ENCODE assay signal across 9 mouse cellular contexts in the genomic region with DNA sequence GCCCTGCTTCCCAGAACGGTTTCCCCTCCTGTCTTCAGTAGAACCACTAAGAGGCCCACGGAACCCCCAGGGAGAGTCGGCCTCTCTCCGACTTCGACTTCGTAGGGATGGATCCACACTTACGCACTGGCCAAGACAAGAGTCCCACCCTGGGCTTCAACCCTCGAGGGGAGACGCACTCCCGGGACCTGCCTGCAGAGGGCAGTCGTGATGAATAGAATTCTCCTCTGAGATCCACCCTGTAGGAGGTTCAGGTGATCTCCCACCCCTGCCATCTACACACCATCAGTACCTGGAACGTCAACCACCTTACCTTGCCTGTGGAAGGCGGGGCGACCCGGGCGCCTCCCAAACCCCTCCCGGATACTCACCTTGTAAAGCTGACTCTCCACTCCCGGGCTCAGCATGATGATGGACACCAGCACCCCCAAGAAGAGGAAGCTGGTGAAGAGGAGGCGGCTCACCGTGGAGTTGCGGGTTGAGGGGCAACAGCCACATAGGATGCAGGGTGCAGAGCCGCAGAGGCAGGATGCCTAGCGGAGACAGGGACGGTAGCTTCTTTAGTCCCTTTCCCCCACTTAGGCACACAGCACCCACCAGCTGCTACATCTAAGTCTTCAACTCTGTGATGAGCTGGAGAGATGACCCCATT. TPM values are rescaled to one million over a fixed set of nuclear protein-coding genes. Genes with fewer than 3 reads are reported as not detected.
DNase-seq lines count a peak whose midpoint lies in the region; ATAC-seq and TF ChIP-seq lines count a peak whose summit lies in the region.
"Had no signal": no experiment of that assay in that cellular context is flagged by ENCODE, and none has a peak within 500 bp of the region (broad histone marks: within the 10 kb centered on the region; RNA-seq: fewer than 3 reads in every experiment).

No protein-coding gene starts in this region.

- H3K79me2 ChIP-seq in CH12.LX (replicated peaks; ENCODE audit: control insufficient read depth, extremely low read depth, insufficient read depth, poor library complexity, severe bottlenecking): no peaks in the 10 kb centered on the region

- TF ChIP-seq EP300 in CH12.LX (IDR thresholded peaks at IDR 0.05; ENCODE audit: low read length): no peak

- H3K9me3 ChIP-seq in CH12.LX (replicated peaks; ENCODE audit: low read length): peaks cover 5% of the 10 kb centered on the region
- no peaks in the 10 kb centered on the region for H3K9me3 ChIP-seq in embryonic facial prominence, embryonic 10.5 days
- H3K9me3 ChIP-seq in lung, embryonic 15.5 days: no peaks in the 10 kb centered on the region

- H3K4me1 ChIP-seq in CH12.LX (ENCODE audit: control insufficient read depth in 1 of 2, insufficient read depth in 2 of 2): peaks cover 6 to 8% of the 10 kb centered on the region in 2 experiments
- H3K4me1 ChIP-seq in embryonic facial prominence, embryonic 10.5 days: peaks cover 36% of the 10 kb centered on the region
- peaks cover 4% of the 10 kb centered on the region; the same call in 1 of the 2 replicates for H3K4me1 ChIP-seq in lung, embryonic 15.5 days

- H3K36me3 ChIP-seq in CH12.LX (replicated peaks in 1 of 2; ENCODE audit: control insufficient read depth in 1 of 2, insufficient read depth in 1 of 2, low read length in 1 of 2): no peaks in the 10 kb centered on the region
- H3K36me3 ChIP-seq in embryonic facial prominence, embryonic 10.5 days (replicated peaks): peaks cover 41% of the 10 kb centered on the region
- no peaks in the 10 kb centered on the region for H3K36me3 ChIP-seq in lung, embryonic 15.5 days

- dilution Hi-C loops in CH12.LX (cut with MboI; ENCODE audit: extremely low pct_ligation_motif_present, extremely low pct_unique_long_range_greater_than_20kb, low sequenced_read_pairs): no loop called here

- no peak overlapping the region for H3K27ac ChIP-seq in CH12.LX (ENCODE audit: insufficient read depth, low read depth)
- H3K27ac ChIP-seq in embryonic facial prominence, embryonic 10.5 days (replicated peaks): no peak overlapping the region; the same call in 1 of the 2 replicates
- H3K27ac ChIP-seq in lung, embryonic 15.5 days: no peak overlapping the region

- in situ Hi-C loops in CH12.LX (cut with MboI; ENCODE audit: low pct_ligation_motif_present, low pct_unique_long_range_greater_than_20kb, low sequenced_read_pairs): no loop called here

- TF ChIP-seq RAD21 in CH12.LX (IDR thresholded peaks at IDR 0.05; ENCODE audit: low read depth, low read length): peak; percentile 38

- 27% methylated on average over 24 of the region's 24 CpGs for WGBS in embryonic facial prominence, embryonic 10.5 days
- 21% methylated on average over 24 of the region's 24 CpGs for WGBS in lung, embryonic 15.5 days

- TF ChIP-seq POLR2A in CH12.LX (IDR thresholded peaks at IDR 0.05; ENCODE audit: low read depth, low read length): no peak

- H3K4me3 ChIP-seq in CH12.LX (replicated peaks in 1 of 3; ENCODE audit: low read depth in 2 of 3, low read length in 2 of 3, poor library complexity in 1 of 3): no peak overlapping the region
- H3K4me3 ChIP-seq in embryonic facial prominence, embryonic 10.5 days: peak overlapping the region; percentile 13; the same call in 1 of the 2 replicates
- no peak overlapping the region for H3K4me3 ChIP-seq in lung, embryonic 15.5 days

- peak overlapping the region; percentile 73 for H3K4me2 ChIP-seq in CH12.LX (ENCODE audit: insufficient read depth, low read depth, poor library complexity, severe bottlenecking)
- no peak overlapping the region for H3K4me2 ChIP-seq in lung, embryonic 15.5 days

- H3K27me3 ChIP-seq in CH12.LX (replicated peaks): peaks cover 77% of the 10 kb centered on the region
- peaks cover 36% of the 10 kb centered on the region for H3K27me3 ChIP-seq in embryonic facial prominence, embryonic 10.5 days (replicated peaks; ENCODE audit: low read depth, poor library complexity, severe bottlenecking)
- peaks cover 10% of the 10 kb centered on the region; the same call in 1 of the 2 replicates for H3K27me3 ChIP-seq in lung, embryonic 15.5 days

- no peak overlapping the region for H3K9ac ChIP-seq in CH12.LX (ENCODE audit: insufficient read depth, low read depth)
- no peak overlapping the region for H3K9ac ChIP-seq in lung, embryonic 15.5 days

- peak; percentile 42 for DNase-seq in CH12.LX (ENCODE audit: extremely low read depth)
- peak; percentile 67 to 69 for DNase-seq in adrenal gland, adult 18-20 months (ENCODE audit: low spot score in 2 of 2)
- DNase-seq in embryonic facial prominence, embryonic 10.5 days (ENCODE audit: low spot score): peak; percentile 80
- DNase-seq in heart, adult 8-10 months (ENCODE audit: low spot score): peak; percentile 52
- peak; percentile 59 to 80 for DNase-seq in kidney, postnatal 25 days
- DNase-seq in retina, postnatal 1 day: peak; percentile 78
- DNase-seq in urinary bladder, postnatal 4 days (ENCODE audit: low spot score in 2 of 2): peak; percentile 56 to 74

- ATAC-seq in lung, embryonic 15.5 days (ENCODE audit: borderline replicate concordance, extremely low read depth, low FRiP score, low TSS enrichment): 0 out of 2 replicates have a peak, but pooled peaks have one; percentile 24

- TF ChIP-seq CTCF in CH12.LX (conservative IDR thresholded peaks at IDR 0.05 in 1 of 2, IDR thresholded peaks at IDR 0.05 in 1 of 2; ENCODE audit: low read depth in 2 of 2, low read length in 2 of 2): peak; percentile 46 to 77; a peak in 2 of 4 replicates

TF ChIP-seq in CH12.LX, 34 proteins besides CTCF, POLR2A, EP300 and RAD21:
- TF ChIP-seq SMC3 (IDR thresholded peaks at IDR 0.05; ENCODE audit: low read depth, low read length) (peak; percentile 55), MXI1 (IDR thresholded peaks at IDR 0.05; ENCODE audit: low read depth, low read length) (no peak), ELF1 (IDR thresholded peaks at IDR 0.05; ENCODE audit: low read depth, low read length) (no peak), RCOR1 (conservative IDR thresholded peaks at IDR 0.05; ENCODE audit: low read depth, low read length) (no peak)

RNA-seq across cellular contexts. Expression of a gene that starts 14.2 kb away (rescaled TPM):
- total RNA-seq in CH12.LX (2012; rRNA removed): 0.08 TPM in 1 of 2 replicates, not detected in the other
- not detected in 2 replicates for total RNA-seq in CH12.LX (2014; rRNA removed)
- 0.20 TPM in 1 of 2 replicates, not detected in the other for polyA plus RNA-seq in CH12.LX (2012; ENCODE audit: insufficient read length, low read depth)
- total RNA-seq in adrenal gland, adult 18-20 months (2021): 1 to 10 TPM; 1.7 to 2.8 TPM
- polyA plus RNA-seq in embryonic facial prominence, embryonic 10.5 days (2016; fragmentation: Nextera tagmentation; extraction: Ambion mirVana): 43.6 and 60.0 TPM in 2 replicates
- total RNA-seq in heart, adult 8-10 months (2022): 1 to 10 TPM; 1.9 to 3.7 (median 2.6) TPM
- polyA plus RNA-seq in lung, embryonic 15.5 days (2015; fragmentation: Nextera tagmentation; extraction: Ambion mirVana): 19.0 and 20.0 TPM in 2 replicates

RNA-seq across cellular contexts. Expression of a gene that starts 42.6 kb away (rescaled TPM):
- total RNA-seq in CH12.LX (2012; rRNA removed) (not detected in 2 replicates), CH12.LX (2014; rRNA removed) (not detected in 2 replicates)
- not detected in 2 replicates for polyA plus RNA-seq in CH12.LX (2012; ENCODE audit: insufficient read length, low read depth)
- not detected for total RNA-seq in adrenal gland, adult 18-20 months (2021)
- polyA plus RNA-seq in embryonic facial prominence, embryonic 10.5 days (2016; fragmentation: Nextera tagmentation; extraction: Ambion mirVana): not detected in 2 replicates
- total RNA-seq in heart, adult 8-10 months (2022): not detected
- not detected in 2 replicates for polyA plus RNA-seq in lung, embryonic 15.5 days (2015; fragmentation: Nextera tagmentation; extraction: Ambion mirVana)
- total RNA-seq: left cerebral cortex, adult 8-10 months had no signal

RNA-seq across cellular contexts. Expression of a gene that starts 43.6 kb away (rescaled TPM):
- total RNA-seq in CH12.LX (2012; rRNA removed): not detected in 2 replicates
- total RNA-seq in CH12.LX (2014; rRNA removed): not detected in 2 replicates
- 0.38 TPM in 1 of 2 replicates, not detected in the other for polyA plus RNA-seq in CH12.LX (2012; ENCODE audit: insufficient read length, low read depth)
- total RNA-seq in adrenal gland, adult 18-20 months (2021): 100 to 1,000 TPM in 1 of 2 experiments, 10 to 100 TPM in 1; 61.4 to 128 TPM
- 15.6 and 16.2 TPM in 2 replicates for polyA plus RNA-seq in embryonic facial prominence, embryonic 10.5 days (2016; fragmentation: Nextera tagmentation; extraction: Ambion mirVana)
- 1,000 to 10,000 TPM; 6,025 to 7,484 (median 6,750) TPM for total RNA-seq in heart, adult 8-10 months (2022)
- polyA plus RNA-seq in lung, embryonic 15.5 days (2015; fragmentation: Nextera tagmentation; extraction: Ambion mirVana): 39.5 and 51.4 TPM in 2 replicates

RNA-seq across cellular contexts. Expression of a gene that starts 43.6 kb away (rescaled TPM):
- total RNA-seq in CH12.LX (2012; rRNA removed) (not detected in 2 replicates), CH12.LX (2014; rRNA removed) (not detected in 2 replicates)
- polyA plus RNA-seq in CH12.LX (2012; ENCODE audit: insufficient read length, low read depth): not detected in 2 replicates
- not detected for total RNA-seq in adrenal gland, adult 18-20 months (2021)
- polyA plus RNA-seq in embryonic facial prominence, embryonic 10.5 days (2016; fragmentation: Nextera tagmentation; extraction: Ambion mirVana): 0.77 TPM in 1 of 2 replicates, not detected in the other
- under 1 TPM in 1 of 4 experiments, not detected in 3; 0.91 TPM for total RNA-seq in heart, adult 8-10 months (2022)
- 0.47 TPM in 1 of 2 replicates, not detected in the other for polyA plus RNA-seq in lung, embryonic 15.5 days (2015; fragmentation: Nextera tagmentation; extraction: Ambion mirVana)

Comparison
In these comparisons a context has a peak if more than half of its experiments do, and no peak if none do; other contexts are left out.
1. RNA of a gene that starts 43.6 kb away (total RNA-seq): 6,025 to 7,484 TPM in heart, adult 8-10 months and 61.4 to 128 TPM in adrenal gland, adult 18-20 months; not detected in CH12.LX; every median in the first group is over 10 times any median in the second.
2. Peak in every context shown above with its lines, with median percentiles within 50 percentile points of each other: DNase-seq.